Mouse (Mus musculus): ENCODE results near the gene Theg.

- TF ChIP-seq CTCF (IDR thresholded peaks at IDR 0.05; ENCODE audit: low read depth, low read length) (no peak), TAL1 (conservative IDR thresholded peaks at IDR 0.05; ENCODE audit: low read depth, low read length) (no peak), GATA1 (IDR thresholded peaks at IDR 0.05; ENCODE audit: borderline replicate concordance, low read length) (no peak), POLR2AphosphoS5 (IDR thresholded peaks at IDR 0.05; ENCODE audit: insufficient replicate concordance, low read depth, low read length) (no peak), GATA2 (IDR thresholded peaks at IDR 0.05; ENCODE audit: borderline replicate concordance, low read depth, low read length) (no peak)
Observed at GRCm38 (mm10) chr10:79555238-79555724, 31.9 kb downstream of the Theg start.
